Mouse (Mus musculus): ENCODE data around the gene Rfc4. TPM values are rescaled to one million over a fixed set of nuclear protein-coding genes. Genes with fewer than 3 reads are reported as not detected.

Gene Rfc4
- polyA plus RNA-seq, 1 experiment, result 0.48 TPM

DNA sequence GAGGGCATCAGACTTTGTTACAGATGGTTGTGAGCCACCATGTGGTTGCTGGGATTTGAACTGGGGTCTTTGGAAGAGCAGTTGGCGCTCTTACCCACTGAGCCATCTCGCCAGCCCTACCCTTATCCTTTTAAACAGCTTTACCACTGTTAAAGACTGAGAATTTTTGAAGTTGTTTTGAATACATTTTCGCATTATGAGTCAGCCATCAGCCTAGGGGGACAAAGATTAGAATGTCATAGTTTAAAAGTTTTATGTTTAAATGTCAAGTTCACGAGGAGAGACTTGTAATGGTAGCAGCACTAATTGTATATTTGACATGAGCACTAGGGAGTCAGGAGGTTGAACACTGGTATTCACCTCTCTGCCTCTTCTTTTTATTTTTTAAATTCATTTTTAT is 4.4 kb downstream of the Rfc4 start:
- no peak for TF ChIP-seq CTCF (conservative IDR thresholded peaks at IDR 0.05; ENCODE audit: insufficient read depth, insufficient read length, low read depth, low read length)
- TF ChIP-seq POLR2A (IDR thresholded peaks at IDR 0.05; ENCODE audit: low read depth, low read length), result no peak
- no peaks in the 10 kb centered on the region for H3K36me3 ChIP-seq (ENCODE audit: control insufficient read depth, insufficient read depth, low read length)
- no peak for DNase-seq
- no peaks in the 10 kb centered on the region for H3K27me3 ChIP-seq (replicated peaks; ENCODE audit: control insufficient read depth, insufficient read depth, low read length)
- WGBS, result 97% methylated on average over 4 of the region's 4 CpGs
- H3K4me3 ChIP-seq (ENCODE audit: insufficient read depth, low read depth, low read length), result no peak overlapping the region
- no peak overlapping the region for H3K27ac ChIP-seq (ENCODE audit: insufficient read depth, low read depth, low read length)
- no peaks in the 10 kb centered on the region for H3K4me1 ChIP-seq (ENCODE audit: control insufficient read depth, insufficient read depth, low read length)

GRCm38 (mm10) chr16:23122446-23122845 is 5.1 kb downstream of the Rfc4 start:
- DNase-seq, result no peak
- no peak overlapping the region for H3K4me3 ChIP-seq (ENCODE audit: insufficient read depth, low read depth, low read length)
- H3K27ac ChIP-seq (ENCODE audit: insufficient read depth, low read depth, low read length), result no peak overlapping the region
- TF ChIP-seq CTCF (conservative IDR thresholded peaks at IDR 0.05; ENCODE audit: insufficient read depth, insufficient read length, low read depth, low read length) (no peak), POLR2A (IDR thresholded peaks at IDR 0.05; ENCODE audit: low read depth, low read length) (no peak)
- H3K27me3 ChIP-seq (replicated peaks; ENCODE audit: control insufficient read depth, insufficient read depth, low read length), result no peaks in the 10 kb centered on the region
- no peaks in the 10 kb centered on the region for H3K36me3 ChIP-seq (ENCODE audit: control insufficient read depth, insufficient read depth, low read length)
- 91% methylated on average over 3 of the region's 3 CpGs for WGBS
- no peaks in the 10 kb centered on the region for H3K4me1 ChIP-seq (ENCODE audit: control insufficient read depth, insufficient read depth, low read length)

DNA sequence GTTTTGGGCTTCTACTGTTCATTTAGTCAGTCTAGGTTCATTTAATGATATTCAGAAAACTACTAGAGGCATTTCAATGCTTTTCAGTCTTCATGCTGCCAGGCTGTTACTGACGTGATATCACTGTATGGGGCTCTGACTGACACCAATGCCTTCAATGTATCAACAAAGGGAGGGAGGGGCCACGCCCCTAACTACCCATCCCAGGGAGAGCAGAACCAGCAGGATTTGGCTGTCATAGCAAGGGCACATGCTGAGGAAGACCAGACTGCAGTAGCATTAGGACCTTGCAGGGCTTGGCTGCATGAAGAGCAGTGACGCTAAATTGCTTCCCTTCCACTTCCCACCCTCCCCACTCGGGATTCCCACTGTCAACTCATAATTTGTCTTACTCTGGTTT is 10.4 kb downstream of the Rfc4 start:
- no peak for TF ChIP-seq CTCF (conservative IDR thresholded peaks at IDR 0.05; ENCODE audit: insufficient read depth, insufficient read length, low read depth, low read length)
- TF ChIP-seq POLR2A (IDR thresholded peaks at IDR 0.05; ENCODE audit: low read depth, low read length), result no peak
- H3K36me3 ChIP-seq (ENCODE audit: control insufficient read depth, insufficient read depth, low read length), result peaks cover 11% of the 10 kb centered on the region
- no peaks in the 10 kb centered on the region for H3K4me1 ChIP-seq (ENCODE audit: control insufficient read depth, insufficient read depth, low read length)
- no peak overlapping the region for H3K4me3 ChIP-seq (ENCODE audit: insufficient read depth, low read depth, low read length)
- no peaks in the 10 kb centered on the region for H3K27me3 ChIP-seq (replicated peaks; ENCODE audit: control insufficient read depth, insufficient read depth, low read length)
- no peak for DNase-seq
- H3K27ac ChIP-seq (ENCODE audit: insufficient read depth, low read depth, low read length), result no peak overlapping the region
- 66% methylated on average over 4 of the region's 4 CpGs for WGBS

GRCm38 (mm10) chr16:23115486-23115885 is 12.1 kb downstream of the Rfc4 start:
- no peak for DNase-seq
- Histone ChIP-seq H3K4me1 (ENCODE audit: control insufficient read depth, insufficient read depth, low read length) (peaks cover 5% of the 10 kb centered on the region; the same call in 1 of the 2 replicates), H3K27ac (ENCODE audit: insufficient read depth, low read depth, low read length) (no peak overlapping the region), H3K36me3 (ENCODE audit: control insufficient read depth, insufficient read depth, low read length) (peaks cover 21% of the 10 kb centered on the region), H3K27me3 (replicated peaks; ENCODE audit: control insufficient read depth, insufficient read depth, low read length) (no peaks in the 10 kb centered on the region), H3K4me3 (ENCODE audit: insufficient read depth, low read depth, low read length) (no peak overlapping the region)
- no peak for TF ChIP-seq POLR2A (IDR thresholded peaks at IDR 0.05; ENCODE audit: low read depth, low read length)
- no peak for TF ChIP-seq CTCF (conservative IDR thresholded peaks at IDR 0.05; ENCODE audit: insufficient read depth, insufficient read length, low read depth, low read length)
- 73% methylated on average over 3 of the region's 3 CpGs for WGBS

DNA sequence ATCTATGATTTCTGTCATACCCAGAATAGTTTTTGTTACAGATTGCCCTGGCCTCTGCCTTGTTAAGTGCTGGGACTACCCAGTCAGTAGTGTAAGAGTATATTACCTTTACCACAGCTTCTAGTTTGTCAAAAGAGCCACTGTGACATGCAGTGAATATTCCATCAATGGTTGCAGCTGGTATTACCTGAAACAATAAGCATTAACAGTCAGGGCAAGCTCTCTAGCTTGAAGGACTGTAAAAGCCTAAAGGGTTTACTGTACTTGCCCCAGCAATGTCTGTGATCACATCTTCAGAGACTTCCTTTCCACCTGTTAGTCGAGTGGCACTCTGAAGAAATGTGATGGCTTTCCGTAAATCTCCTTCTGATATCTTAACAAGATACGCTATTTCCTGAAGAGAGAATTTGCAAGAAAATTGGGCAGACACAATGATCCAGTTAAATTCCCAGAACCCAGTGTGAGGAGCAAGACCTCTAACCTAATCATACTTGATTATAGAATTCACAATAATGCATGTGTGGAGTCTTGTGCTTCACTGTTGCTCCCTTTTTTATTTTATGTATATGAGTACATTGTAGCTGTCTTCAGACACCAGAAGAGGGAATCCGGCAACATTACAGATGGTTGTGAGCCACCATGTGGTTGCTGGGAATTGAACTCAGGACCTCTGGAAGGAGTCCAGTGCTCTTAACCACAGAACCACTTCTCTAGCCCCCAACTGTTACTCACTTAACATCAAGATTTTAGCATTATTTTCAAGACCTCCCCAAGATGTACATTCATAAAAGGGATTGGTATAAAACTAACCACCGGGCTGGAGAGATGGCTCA is 13.0 kb downstream of the Rfc4 start:
- H3K27me3 ChIP-seq (replicated peaks; ENCODE audit: control insufficient read depth, insufficient read depth, low read length), result no peaks in the 10 kb centered on the region
- H3K36me3 ChIP-seq (ENCODE audit: control insufficient read depth, insufficient read depth, low read length), result peaks cover 24% of the 10 kb centered on the region
- 56% methylated on average over 5 of the region's 5 CpGs for WGBS
- H3K27ac ChIP-seq (ENCODE audit: insufficient read depth, low read depth, low read length), result no peak overlapping the region
- no peak for TF ChIP-seq CTCF (conservative IDR thresholded peaks at IDR 0.05; ENCODE audit: insufficient read depth, insufficient read length, low read depth, low read length)
- no peak for TF ChIP-seq POLR2A (IDR thresholded peaks at IDR 0.05; ENCODE audit: low read depth, low read length)
- no peak overlapping the region for H3K4me3 ChIP-seq (ENCODE audit: insufficient read depth, low read depth, low read length)
- no peak for DNase-seq
- peaks cover 5% of the 10 kb centered on the region; the same call in 1 of the 2 replicates for H3K4me1 ChIP-seq (ENCODE audit: control insufficient read depth, insufficient read depth, low read length)

DNA sequence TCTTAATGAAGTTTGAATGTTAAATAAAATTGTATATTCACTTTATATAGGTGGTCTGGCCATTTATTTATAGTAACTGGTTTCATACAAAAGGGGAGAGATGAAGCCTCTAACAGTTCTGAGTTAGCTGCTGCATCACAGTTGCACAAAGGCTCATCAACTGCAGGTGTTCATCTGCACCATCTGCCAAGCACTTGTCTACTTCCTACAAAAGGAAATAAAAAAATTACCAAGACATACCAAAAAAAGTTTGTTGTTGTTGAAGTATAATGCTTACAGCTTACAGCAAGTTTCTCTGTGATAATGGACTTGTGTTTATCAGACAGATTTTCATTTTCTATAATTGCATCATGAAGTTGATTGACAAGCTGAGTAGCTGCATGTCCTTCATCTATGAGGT is 13.6 kb downstream of the Rfc4 start:
- TF ChIP-seq CTCF (conservative IDR thresholded peaks at IDR 0.05; ENCODE audit: insufficient read depth, insufficient read length, low read depth, low read length) (no peak), POLR2A (IDR thresholded peaks at IDR 0.05; ENCODE audit: low read depth, low read length) (no peak)
- Histone ChIP-seq H3K27ac (ENCODE audit: insufficient read depth, low read depth, low read length) (no peak overlapping the region), H3K4me3 (ENCODE audit: insufficient read depth, low read depth, low read length) (no peak overlapping the region), H3K27me3 (replicated peaks; ENCODE audit: control insufficient read depth, insufficient read depth, low read length) (no peaks in the 10 kb centered on the region), H3K36me3 (ENCODE audit: control insufficient read depth, insufficient read depth, low read length) (peaks cover 29% of the 10 kb centered on the region), H3K4me1 (ENCODE audit: control insufficient read depth, insufficient read depth, low read length) (peaks cover 8% of the 10 kb centered on the region; the same call in 1 of the 2 replicates)
- DNase-seq, result no peak

DNA sequence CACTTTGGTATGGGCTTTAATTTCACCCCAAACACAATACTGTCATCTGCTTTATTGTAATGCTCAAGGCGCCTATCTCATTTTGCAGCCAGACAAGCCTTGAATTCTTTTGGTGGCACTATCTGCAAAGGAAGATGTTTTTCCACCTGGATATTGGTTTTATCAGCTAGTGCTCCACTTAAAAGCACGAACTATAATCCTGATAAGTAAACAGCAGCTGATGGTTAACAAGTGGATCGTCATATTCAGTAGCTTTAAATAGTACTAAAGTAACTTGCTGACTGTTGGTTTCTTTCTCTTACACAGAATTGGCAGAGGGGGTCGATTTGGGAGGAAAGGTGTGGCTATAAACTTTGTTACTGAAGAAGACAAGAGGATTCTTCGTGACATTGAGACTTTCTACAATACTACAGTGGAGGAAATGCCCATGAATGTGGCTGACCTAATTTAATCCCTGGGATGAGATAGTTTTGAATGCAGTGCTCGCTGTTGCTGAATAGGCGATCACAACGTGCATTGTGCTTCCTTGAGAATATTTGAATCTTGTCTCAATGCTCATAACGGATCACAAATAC is 14.6 kb downstream of the Rfc4 start:
- H3K36me3 ChIP-seq (ENCODE audit: control insufficient read depth, insufficient read depth, low read length), result peaks cover 31% of the 10 kb centered on the region
- H3K27ac ChIP-seq (ENCODE audit: insufficient read depth, low read depth, low read length), result no peak overlapping the region
- no peak overlapping the region for H3K4me3 ChIP-seq (ENCODE audit: insufficient read depth, low read depth, low read length)
- 42% methylated on average over 9 of the region's 9 CpGs for WGBS
- H3K4me1 ChIP-seq (ENCODE audit: control insufficient read depth, insufficient read depth, low read length), result peaks cover 8% of the 10 kb centered on the region; the same call in 1 of the 2 replicates
- no peak for DNase-seq
- H3K27me3 ChIP-seq (replicated peaks; ENCODE audit: control insufficient read depth, insufficient read depth, low read length), result no peaks in the 10 kb centered on the region
- TF ChIP-seq POLR2A (IDR thresholded peaks at IDR 0.05; ENCODE audit: low read depth, low read length) (no peak), CTCF (conservative IDR thresholded peaks at IDR 0.05; ENCODE audit: insufficient read depth, insufficient read length, low read depth, low read length) (no peak)
